Mouse (Mus musculus) myocyte (in vitro differentiated cells): ENCODE results near the gene Pom121l2.

Experiments used
- CEBPB ChIP-seq: IDR thresholded peaks from 2 replicates; pipeline ENCODE4 v1.6.1; 2011; ENCODE audit warnings: mild to moderate bottlenecking, moderate library complexity; ENCODE audit not compliant: poor library complexity, insufficient read depth, severe bottlenecking
- E2F4 ChIP-seq: IDR thresholded peaks from one replicate; pipeline ENCODE4 v1.6.1; 2011; ENCODE audit warnings: mild to moderate bottlenecking, control low read depth, moderate library complexity; ENCODE audit not compliant: insufficient read depth
- MAX ChIP-seq: IDR thresholded peaks from one replicate; pipeline ENCODE4 v1.6.1; 2011; ENCODE audit warnings: low read depth, mild to moderate bottlenecking, control low read depth
- MYOD1 ChIP-seq, 3 experiments: IDR thresholded peaks; one replicate each; pipeline ENCODE4 v1.6.1; 2011; ENCODE audit warnings: control low read depth in 2 of 3, low read depth in 2 of 3, mild to moderate bottlenecking in 2 of 3, moderate library complexity in 1 of 3; ENCODE audit not compliant: insufficient read length in 2 of 3, control insufficient read depth in 1 of 3
- MYOG ChIP-seq, 3 experiments: IDR thresholded peaks; one replicate each; pipeline ENCODE4 v1.6.1; 2011; ENCODE audit warnings: control low read depth in 2 of 3, low read depth in 2 of 3, mild to moderate bottlenecking in 2 of 3; ENCODE audit not compliant: insufficient read length in 2 of 3, control insufficient read depth in 1 of 3, insufficient read depth in 1 of 3
- POLR2A ChIP-seq: IDR thresholded peaks from one replicate; pipeline ENCODE4 v1.6.1; 2011; ENCODE audit warnings: low read depth, mild to moderate bottlenecking, control low read depth, moderate library complexity; ENCODE audit not compliant: insufficient read length
- POLR2AphosphoS2 ChIP-seq: IDR thresholded peaks from one replicate; pipeline ENCODE4 v1.6.1; 2011; ENCODE audit warnings: low read depth, control low read depth; ENCODE audit not compliant: insufficient read length
- SRF ChIP-seq: IDR thresholded peaks from one replicate; pipeline ENCODE4 v1.6.1; 2011; ENCODE audit warnings: low read depth; ENCODE audit not compliant: control insufficient read depth, insufficient read length
- TCF12 ChIP-seq: IDR thresholded peaks from one replicate; pipeline ENCODE4 v1.6.1; 2011; ENCODE audit warnings: mild to moderate bottlenecking, control low read depth; ENCODE audit not compliant: poor library complexity, insufficient read depth, severe bottlenecking
- TCF3 ChIP-seq: IDR thresholded peaks from one replicate; pipeline ENCODE4 v1.6.1; 2011; ENCODE audit warnings: low read depth, control low read depth; ENCODE audit not compliant: insufficient read length
- USF1 ChIP-seq: IDR thresholded peaks from one replicate; pipeline ENCODE4 v1.6.1; 2011; ENCODE audit warnings: low read depth, mild to moderate bottlenecking, control low read depth, moderate library complexity

DNA sequence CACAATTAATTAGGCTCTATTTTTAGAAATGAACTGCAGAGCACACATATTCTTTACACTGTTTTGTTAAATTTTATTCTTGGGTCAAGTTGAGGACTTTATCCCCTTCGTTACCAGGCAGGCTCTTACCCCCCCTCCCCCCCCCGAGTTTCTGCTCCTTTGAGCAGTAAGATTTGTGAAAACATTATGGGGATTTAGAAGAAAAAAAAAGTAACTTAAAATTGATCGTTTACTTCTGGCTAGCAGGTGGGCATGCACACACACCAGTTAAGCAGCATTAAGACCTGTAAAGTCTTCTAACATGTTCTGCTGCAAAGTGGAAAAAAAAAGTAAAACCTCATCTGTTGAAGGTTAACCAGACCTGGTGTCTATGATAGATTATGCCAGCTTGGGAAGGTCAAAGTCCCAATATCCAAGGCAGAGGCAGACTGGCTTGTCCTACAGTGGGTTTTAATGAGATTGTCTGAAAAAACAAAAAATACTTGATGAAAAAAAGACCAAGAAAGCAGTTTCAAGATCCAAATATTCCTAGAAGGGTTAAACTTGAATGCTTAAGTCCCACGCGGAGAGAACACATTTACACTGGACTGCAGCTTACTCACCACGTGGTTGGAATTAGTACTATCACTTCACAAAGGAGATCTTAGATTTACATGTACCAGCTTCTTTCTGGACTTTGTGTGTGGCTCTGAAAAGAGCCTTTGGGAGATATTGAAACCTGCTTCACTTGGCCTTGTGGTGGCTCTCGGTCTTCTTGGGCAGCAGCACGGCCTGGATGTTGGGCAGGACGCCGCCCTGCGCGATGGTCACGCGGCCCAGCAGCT lies 53.7 kb downstream of the Pom121l2 start:
- TF ChIP-seq USF1 (peak; percentile 55), POLR2A (peak; percentile 12), MAX (no peak), TCF12 (no peak), MYOD1 (IDR thresholded peaks at IDR 0.05; ENCODE audit: control insufficient read depth in 1 of 3, insufficient read length in 2 of 3, low read depth in 2 of 3) (no peak), POLR2AphosphoS2 (no peak), MYOG (IDR thresholded peaks at IDR 0.05; ENCODE audit: control insufficient read depth in 1 of 3, insufficient read depth in 1 of 3, insufficient read length in 2 of 3, low read depth in 2 of 3) (no peak), E2F4 (no peak), SRF (no peak), CEBPB (no peak), TCF3 (no peak)
